Mouse (Mus musculus) lung, adult 2 months (tissue): ENCODE measurements around the gene Sntb2.

Source experiments
- CTCF ChIP-seq: fragments of 200-500 bp; IDR thresholded peaks from 2 replicates; pipeline ENCODE4 v1.5.1; 2011; ENCODE audit warnings: mild to moderate bottlenecking, low read length, control low read depth; ENCODE audit not compliant: insufficient read depth
- POLR2A ChIP-seq: fragments of 200-500 bp; IDR thresholded peaks from 2 replicates; pipeline ENCODE4 v1.6.1; 2011; ENCODE audit warnings: low read depth, mild to moderate bottlenecking, control low read depth, low read length, borderline replicate concordance; ENCODE audit errors: extremely low read depth

DNA sequence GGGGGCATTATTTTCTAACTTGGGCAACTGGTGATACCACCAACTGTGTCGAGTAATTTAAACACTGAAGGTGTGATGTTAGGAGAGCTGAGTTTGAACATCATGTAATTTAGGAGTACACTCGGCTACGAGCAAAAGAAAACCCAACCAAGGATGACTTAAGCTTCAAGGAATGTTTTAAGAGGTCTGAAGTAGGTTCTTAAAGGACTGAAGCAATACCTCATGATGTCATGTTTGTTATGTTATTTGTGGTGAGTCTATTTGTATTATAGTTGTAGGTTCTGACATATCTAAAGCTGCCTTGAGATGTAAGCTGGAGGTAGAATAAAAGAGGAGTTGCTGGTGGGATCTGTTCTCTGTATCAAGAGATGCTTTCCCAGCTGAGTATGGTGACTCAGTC is 34.4 kb downstream of the Sntb2 start:
- TF ChIP-seq POLR2A (no peak), CTCF (no peak)
